Mouse (Mus musculus) lung, adult 2 months (tissue): Measurements from ENCODE around the gene Maml3.

Experiments
- CTCF ChIP-seq: fragments of 200-500 bp; IDR thresholded peaks from 2 replicates; pipeline ENCODE4 v1.5.1; 2011; ENCODE audit warnings: mild to moderate bottlenecking, low read length, control low read depth; ENCODE audit not compliant: insufficient read depth
- POLR2A ChIP-seq: fragments of 200-500 bp; IDR thresholded peaks from 2 replicates; pipeline ENCODE4 v1.6.1; 2011; ENCODE audit warnings: low read depth, mild to moderate bottlenecking, control low read depth, low read length, borderline replicate concordance; ENCODE audit errors: extremely low read depth

DNA sequence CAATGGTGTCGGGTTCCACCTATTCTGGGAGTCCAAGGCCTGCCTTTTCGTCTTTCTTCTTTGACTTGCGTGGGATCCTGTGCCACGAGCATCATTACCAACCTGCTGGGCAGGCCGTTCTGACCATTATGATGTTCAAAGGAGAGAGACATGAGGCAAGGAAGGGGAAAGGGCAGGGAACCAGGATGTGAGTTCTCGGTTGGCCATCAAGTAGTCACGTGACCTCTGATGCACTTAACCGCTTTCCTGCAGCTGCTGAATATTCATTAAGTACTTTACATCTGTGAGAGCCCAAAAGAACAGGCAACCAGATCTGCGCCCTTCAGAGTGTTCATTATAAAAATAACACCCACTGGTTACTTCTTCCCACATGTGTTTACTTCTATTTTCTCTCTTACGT lies 411.7 kb downstream of the Maml3 start:
- TF ChIP-seq CTCF, result no peak
- no peak for TF ChIP-seq POLR2A
